Mouse (Mus musculus) midbrain, embryonic 10.5 days (tissue): ENCODE results near the gene Dclre1a. TPM values are rescaled to one million over a fixed set of nuclear protein-coding genes. Genes with fewer than 3 reads are reported as not detected.
A peak's percentile ranks its signal among the peaks of the same experiment; 100 is the strongest.
"Not testable (repeated sequence)": the region's sequence is repeated elsewhere in the genome, so short reads cannot be mapped to it uniquely, and the experiment has no call there.

Experiments used
- DNase-seq: peaks from one replicate; pipeline ENCODE4 v3.0.0-alpha.2; 2017; ENCODE audit warnings: low spot score
- H3K27ac ChIP-seq: fragments of 300-500 bp; sonication (generic); replicated peaks from 2 replicates; pipeline ENCODE4 v1.5.1; 2016; ENCODE audit warnings: mild to moderate bottlenecking
- H3K27me3 ChIP-seq: fragments of 300-500 bp; sonication (generic); 2 replicates; pipeline ENCODE4 v1.6.1; 2016; ENCODE audit warnings: low read depth, mild to moderate bottlenecking; ENCODE audit not compliant: poor library complexity, severe bottlenecking
- H3K36me3 ChIP-seq: fragments of 300-500 bp; sonication (generic); 2 replicates; pipeline ENCODE4 v1.6.1; 2016; ENCODE audit warnings: mild to moderate bottlenecking, moderate library complexity
- H3K4me1 ChIP-seq: fragments of 300-500 bp; sonication (generic); 2 replicates; pipeline ENCODE4 v1.6.1; 2016
- H3K4me3 ChIP-seq: fragments of 300-500 bp; sonication (generic); 2 replicates; pipeline ENCODE4 v1.5.1; 2016; ENCODE audit warnings: mild to moderate bottlenecking, moderate library complexity
- H3K9me3 ChIP-seq: fragments of 300-500 bp; sonication (generic); replicated peaks from 2 replicates; pipeline ENCODE4 v1.6.1; 2016; ENCODE audit warnings: mild to moderate bottlenecking
- WGBS: fragments of 180-500 bp; shearing (Covaris S2); methylation state at CpG from one replicate; pipeline ENCODE4 v1.1.7; 2016; 5-methylcytosine and 5-hydroxymethylcytosine counted together
- polyA plus RNA-seq: library from polyadenylated mRNA; unstranded; fragments of >200 nt; fragmentation: Nextera tagmentation; extraction: Ambion mirVana; gene quantifications from 2 replicates; pipeline ENCODE4 v1.2.1, GENCODE M21; 2016

Gene Dclre1a
- polyA plus RNA-seq, 1 experiment from 2014 or later = 16.5 TPM

DNA sequence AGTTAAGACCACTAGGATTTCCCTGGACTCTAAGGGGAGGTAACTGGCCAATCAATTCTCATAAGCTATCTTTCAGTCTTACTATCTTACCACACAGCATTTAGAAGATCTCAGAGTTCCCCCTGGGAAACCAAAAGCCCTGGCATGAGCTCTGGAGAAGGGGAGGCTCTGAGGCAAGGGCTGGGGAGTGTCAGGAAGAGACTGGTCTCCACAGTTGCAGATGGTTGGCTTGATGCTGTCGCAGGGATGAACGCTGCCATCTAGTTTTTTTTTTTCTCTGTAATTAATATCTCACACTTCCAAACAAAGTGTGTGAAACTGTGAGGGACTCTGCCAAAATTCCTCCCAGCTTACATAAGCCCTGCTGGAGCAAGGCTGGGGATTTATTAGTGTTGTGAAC lies 53.9 kb downstream of the Dclre1a start:
- not testable (repeated sequence) for H3K4me3 ChIP-seq, H3K27me3 ChIP-seq, H3K36me3 ChIP-seq, H3K9me3 ChIP-seq, DNase-seq, H3K4me1 ChIP-seq, H3K27ac ChIP-seq
- no CpG with 5 or more reads among the region's 2 CpGs for WGBS

DNA sequence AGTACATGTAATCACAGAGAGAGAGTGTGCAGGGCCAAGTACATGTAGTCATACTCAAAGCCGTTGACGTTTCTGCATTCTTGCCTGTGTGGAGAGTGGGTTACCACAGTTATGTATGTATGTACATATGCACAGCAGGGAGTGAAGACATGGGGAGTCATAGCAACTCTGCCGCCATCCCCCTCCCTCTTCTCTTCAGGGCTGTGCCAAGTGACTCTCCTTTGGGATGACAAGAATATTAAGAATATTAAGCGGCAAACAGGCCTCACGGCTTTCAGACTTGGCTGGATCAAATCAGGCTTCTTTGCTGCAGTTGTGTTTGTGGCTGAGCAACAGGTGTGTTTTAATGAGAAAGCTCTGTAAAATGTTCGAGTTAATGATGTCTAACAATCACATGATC lies 58.4 kb downstream of the Dclre1a start:
- H3K27me3 ChIP-seq = no peaks in the 10 kb centered on the region
- no peak for DNase-seq
- 88% methylated on average over 6 of the region's 6 CpGs for WGBS
- H3K9me3 ChIP-seq = no peaks in the 10 kb centered on the region
- no peak overlapping the region for H3K27ac ChIP-seq
- H3K36me3 ChIP-seq = no peaks in the 10 kb centered on the region
- peaks cover 18% of the 10 kb centered on the region for H3K4me1 ChIP-seq
- no peak overlapping the region for H3K4me3 ChIP-seq

DNA sequence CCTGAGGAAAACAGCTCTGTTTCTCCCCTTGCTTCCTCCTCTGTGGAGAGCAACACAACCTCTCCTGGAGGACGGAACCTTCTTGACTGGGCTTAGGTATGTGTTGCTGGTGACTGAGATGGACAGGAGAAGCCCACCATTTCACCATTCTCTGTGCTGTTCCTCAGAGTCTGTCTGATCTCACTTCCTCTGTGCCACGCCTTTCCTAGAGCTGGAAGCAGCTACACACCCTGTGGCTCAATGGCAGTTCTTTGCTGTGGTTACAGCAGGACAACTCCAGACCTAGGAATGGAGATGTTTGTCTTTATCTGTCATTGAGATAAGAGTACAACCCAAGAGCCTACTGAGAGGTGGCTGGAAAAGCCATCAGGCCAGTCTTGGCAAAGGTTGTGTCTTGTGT lies 60.7 kb downstream of the Dclre1a start:
- WGBS = 98% methylated on average over 2 of the region's 2 CpGs
- H3K27me3 ChIP-seq = 0 out of 2 replicates have a peak, but pooled peaks cover 2% of the 10 kb centered on the region
- peaks cover 22% of the 10 kb centered on the region for H3K4me1 ChIP-seq
- H3K9me3 ChIP-seq = no peaks in the 10 kb centered on the region
- no peaks in the 10 kb centered on the region for H3K36me3 ChIP-seq
- no peak overlapping the region for H3K4me3 ChIP-seq
- H3K27ac ChIP-seq = no peak overlapping the region
- DNase-seq = no peak

DNA sequence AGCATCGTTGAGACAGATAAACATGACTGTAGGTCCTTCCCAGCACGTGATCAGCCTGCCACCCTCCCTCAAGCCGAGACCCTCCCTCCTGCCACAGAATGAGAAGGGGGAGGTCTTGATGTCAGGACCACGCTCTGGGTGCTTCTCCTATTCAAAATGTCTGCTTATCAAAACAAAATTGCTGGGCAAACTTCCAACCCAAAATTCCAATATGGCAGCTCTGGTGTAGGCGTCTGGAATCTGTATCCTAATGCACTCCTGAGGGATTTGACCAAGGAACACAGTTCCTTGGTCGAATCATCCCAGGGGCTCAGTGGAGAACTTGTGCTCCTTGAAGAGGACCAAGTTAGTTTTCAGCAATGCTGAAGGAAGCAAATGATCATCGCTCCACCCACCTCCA lies 61.1 kb downstream of the Dclre1a start:
- Histone ChIP-seq H3K27ac (no peak overlapping the region), H3K27me3 (0 out of 2 replicates have a peak, but pooled peaks cover 4% of the 10 kb centered on the region), H3K36me3 (no peaks in the 10 kb centered on the region), H3K4me1 (peaks cover 22% of the 10 kb centered on the region), H3K4me3 (no peak overlapping the region), H3K9me3 (no peaks in the 10 kb centered on the region)
- no peak for DNase-seq
- WGBS = 87% methylated on average over 7 of the region's 7 CpGs

DNA sequence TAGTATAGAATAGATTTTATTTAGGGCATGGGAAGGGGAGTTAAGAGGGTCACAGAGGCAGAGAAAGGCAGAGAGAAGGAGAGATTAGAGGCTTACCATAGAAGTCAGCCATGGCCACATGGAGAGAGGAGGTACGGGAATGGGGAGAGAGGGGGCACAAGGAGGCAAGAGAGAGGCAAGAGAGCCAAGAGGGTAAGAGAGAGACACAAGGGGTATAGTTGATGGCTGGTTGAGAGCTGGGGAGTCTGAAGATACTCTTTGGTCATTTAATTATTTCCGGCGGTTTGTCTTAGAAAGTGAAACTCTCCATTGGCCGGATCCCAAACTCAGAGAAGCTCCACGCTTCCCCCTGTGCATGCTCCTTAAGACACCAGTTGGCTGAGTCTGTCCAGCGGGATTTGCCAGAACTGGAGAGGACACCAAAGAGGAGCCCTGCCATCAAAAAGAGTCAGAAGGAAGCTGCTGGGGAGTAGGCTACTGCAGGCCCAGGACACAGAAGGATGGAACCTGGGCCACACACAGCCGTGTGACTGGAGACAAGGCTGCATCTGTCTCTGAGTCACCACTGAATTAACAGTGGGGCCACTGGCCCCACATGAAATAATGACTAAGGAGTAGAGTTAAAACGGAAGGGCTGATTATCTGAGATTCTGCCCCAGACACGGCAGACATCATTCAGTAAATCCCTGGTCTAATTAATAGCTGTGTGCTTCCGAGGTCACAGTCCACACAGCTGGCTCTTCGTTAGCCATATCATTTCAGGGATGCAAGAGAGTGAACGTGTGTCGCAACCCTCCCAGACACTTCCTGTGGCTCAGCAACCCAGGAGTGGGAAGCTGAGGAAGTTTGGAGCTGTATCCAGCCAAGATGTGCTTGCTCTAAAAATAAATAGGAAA lies 62.4 kb downstream of the Dclre1a start:
- 74% methylated on average over 13 of the region's 13 CpGs for WGBS
- Histone ChIP-seq H3K4me1 (peaks cover 22% of the 10 kb centered on the region), H3K36me3 (no peaks in the 10 kb centered on the region), H3K27me3 (0 out of 2 replicates have a peak, but pooled peaks cover 4% of the 10 kb centered on the region), H3K9me3 (no peaks in the 10 kb centered on the region), H3K4me3 (no peak overlapping the region), H3K27ac (peak overlapping the region; percentile 61)
- no peak for DNase-seq

DNA sequence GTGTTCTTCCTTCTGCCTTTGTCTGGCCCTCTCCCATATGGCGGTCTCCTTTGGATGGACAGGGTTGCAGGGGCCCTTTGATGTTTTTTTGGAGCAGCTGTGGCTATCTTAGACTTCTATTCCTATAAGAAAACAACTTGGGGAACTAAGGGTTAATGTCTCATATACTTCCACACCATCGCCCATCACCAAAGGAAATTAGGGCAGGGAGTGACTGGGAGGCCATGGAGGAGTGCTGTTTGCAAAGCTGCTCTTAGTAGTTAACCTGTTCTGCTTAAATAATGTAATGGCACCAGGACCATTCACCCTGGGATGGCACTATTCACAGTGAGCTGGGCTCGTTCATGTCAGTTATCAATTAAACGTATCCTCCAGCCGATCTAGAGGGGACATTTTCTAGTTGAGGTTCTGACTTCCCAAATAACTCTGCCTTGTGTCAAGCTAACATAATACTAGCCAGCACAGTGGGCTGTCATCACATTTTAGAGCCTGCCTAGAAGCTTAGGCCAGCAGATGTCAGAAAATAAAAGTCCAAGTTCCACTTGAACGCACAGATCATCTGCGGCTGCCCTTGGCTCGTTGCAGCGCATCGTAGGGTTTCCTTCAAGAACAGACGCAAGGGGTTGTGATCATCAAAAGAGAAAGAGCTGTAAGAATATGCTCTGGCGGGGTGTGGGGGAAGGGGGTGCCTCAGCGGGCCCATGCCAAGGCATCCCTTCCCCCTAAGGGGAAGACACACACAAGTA lies 63.2 kb downstream of the Dclre1a start:
- no peaks in the 10 kb centered on the region for H3K9me3 ChIP-seq
- H3K27me3 ChIP-seq = 0 out of 2 replicates have a peak, but pooled peaks cover 4% of the 10 kb centered on the region
- H3K4me1 ChIP-seq = peaks cover 22% of the 10 kb centered on the region
- no peak overlapping the region for H3K4me3 ChIP-seq
- H3K27ac ChIP-seq = peak overlapping the region; percentile 61
- WGBS = 63% methylated on average over 13 of the region's 13 CpGs
- H3K36me3 ChIP-seq = no peaks in the 10 kb centered on the region
- no peak for DNase-seq

Other genes starting within 250 kb of the Dclre1a start
- gene Nrap, start 158.2 kb downstream of the Dclre1a start, polyA plus RNA-seq = 0.06 and 0.24 TPM in 2 replicates
- 14.7 and 17.1 TPM in 2 replicates for gene Casp7, start 151.1 kb downstream of the Dclre1a start, polyA plus RNA-seq
- 0.16 TPM in 1 of 2 replicates, not detected in the other for gene Plekhs1, start 86.6 kb downstream of the Dclre1a start, polyA plus RNA-seq
- gene Nhlrc2, start within 50 bp of the Dclre1a start, polyA plus RNA-seq = 13.5 and 14.4 TPM in 2 replicates
- gene Adrb1, start 174.0 kb upstream of the Dclre1a start, polyA plus RNA-seq = 0.09 and 0.19 TPM in 2 replicates